Mouse (Mus musculus) kidney, adult 18-20 months (tissue): Measurements from ENCODE around the gene Vps18.

Experiments used
- DNase-seq: peaks from one replicate; pipeline ENCODE4 v3.0.0; 2021

Gene Vps18

DNA sequence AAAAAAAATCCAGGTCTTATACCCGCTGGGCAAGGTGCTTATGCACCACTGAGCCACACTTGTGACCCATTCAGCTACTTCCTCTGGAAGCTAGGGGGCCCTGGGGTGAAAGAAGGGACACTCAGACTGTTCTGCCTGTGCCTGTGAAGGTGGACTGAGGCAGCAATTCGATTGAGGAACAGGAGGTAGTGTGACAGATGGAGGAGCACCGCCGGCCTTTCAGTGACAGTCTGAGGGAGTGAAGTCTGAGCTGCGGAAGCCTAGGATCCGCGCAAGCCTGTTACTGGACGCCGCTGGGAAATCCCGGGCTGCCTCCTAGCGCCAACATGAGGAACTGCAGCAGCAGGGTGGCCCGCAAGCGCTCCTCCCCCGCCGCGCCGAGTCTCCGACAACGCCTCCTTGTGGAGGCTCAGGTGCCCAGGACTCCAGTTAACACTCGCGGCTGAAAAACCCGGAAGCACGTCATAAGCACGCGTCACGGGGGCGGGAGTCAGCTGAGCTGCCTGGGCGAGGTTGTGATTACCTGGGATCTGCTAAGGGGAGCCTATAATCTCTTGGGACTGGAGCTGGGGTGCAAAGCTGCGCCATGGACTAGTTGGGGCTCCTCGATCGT, at the start of gene Vps18:
Gene Vps18 (plus strand): TSS at position 471 of the 613 bp plus-strand sequence.
- DNase-seq, result peak; percentile 98

DNA sequence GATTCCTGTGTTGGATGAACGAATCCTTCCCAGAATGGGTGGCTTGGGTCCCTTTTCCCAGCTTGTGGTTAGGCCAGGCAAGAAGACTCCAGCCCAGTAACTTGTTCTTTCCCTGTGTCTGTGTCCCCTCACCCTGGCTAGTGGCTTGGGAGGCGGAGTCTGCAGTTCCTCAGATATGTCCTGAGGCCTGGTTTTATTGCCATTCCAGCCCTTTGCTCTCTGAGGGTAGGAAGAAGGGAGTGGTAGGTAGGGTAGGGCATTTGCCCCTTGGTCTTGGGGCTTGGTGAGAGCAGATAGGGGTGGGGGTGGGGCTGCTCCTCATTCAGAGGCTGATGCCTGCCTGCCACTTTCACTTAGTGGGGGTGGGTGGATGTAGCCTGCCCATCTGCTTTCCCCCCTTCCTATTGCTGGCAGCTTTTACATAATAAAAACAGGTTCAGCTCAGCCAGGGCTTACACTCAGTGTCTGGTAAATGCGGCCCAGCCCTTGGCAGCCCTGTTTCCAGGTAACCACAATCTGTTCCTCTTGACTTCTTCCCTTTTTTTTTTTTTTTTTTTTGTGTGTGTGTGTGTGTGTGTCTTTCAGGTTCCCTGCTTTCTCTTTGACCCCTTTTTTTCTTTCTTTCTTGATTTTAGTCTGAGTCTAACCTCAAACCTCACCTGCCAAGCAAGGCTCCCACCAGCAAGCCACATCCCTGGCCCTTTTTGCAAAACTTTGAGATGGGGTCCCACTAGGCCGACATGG, 48.3 kb upstream of the Vps18 start:
- peak; percentile 23 for DNase-seq

DNA sequence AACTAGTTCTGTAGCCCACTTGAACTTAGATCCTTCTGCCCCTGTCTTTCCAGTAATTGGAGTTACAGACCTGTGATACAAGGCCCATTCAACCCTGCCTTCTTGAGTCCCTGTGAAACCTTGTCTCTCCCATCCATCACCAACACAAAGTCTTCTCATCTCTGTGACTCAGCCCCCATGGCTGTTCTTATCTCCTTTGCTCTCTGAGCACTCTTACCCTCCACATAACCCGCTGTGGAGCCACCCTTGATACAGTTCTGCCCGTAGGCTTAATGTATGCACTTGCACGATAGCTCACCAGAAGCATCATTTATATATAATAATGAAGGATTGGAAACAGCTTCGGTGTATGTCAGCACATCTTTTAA, 47.7 kb upstream of the Vps18 start:
- DNase-seq, result no peak

DNA sequence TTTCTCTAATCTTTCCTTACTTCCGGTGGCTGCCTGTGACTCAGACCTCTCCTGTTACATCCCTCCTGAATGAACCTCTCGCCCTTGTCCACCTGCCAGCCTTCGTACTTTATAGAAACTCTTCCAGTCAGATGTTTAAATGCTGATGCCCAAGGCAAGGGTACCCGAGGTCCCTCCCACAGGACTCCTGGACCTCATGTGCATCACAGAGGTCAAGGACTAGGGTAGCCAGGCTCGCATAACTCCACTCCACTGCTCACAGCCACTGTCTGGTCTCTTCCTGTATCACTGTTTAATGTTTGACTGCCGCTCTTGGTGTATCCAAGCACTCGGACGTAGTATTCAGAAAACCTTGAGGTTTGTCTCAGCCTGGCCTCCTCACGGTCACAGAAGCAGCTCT, 46.0 kb upstream of the Vps18 start:
- peak; percentile 53 for DNase-seq

DNA sequence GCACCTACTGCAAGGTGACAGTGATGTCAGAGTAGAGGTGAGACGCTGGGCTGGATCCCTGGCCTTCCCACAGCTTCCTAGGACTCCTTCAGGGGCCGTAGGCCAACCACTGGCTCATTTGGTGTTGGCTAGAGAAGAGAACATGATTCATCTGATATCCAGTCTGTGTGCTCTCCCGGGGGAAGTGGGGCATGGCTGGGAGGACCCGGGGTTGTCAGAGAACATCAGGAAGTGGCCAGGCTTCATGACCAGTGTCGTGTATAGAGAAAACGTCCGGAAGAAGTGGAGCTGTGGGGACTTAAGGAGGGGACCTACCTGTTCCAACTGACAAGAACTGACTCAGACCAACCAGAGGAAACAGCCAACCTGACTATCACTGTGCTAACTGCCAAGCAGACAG, 43.3 kb upstream of the Vps18 start:
- DNase-seq, result no peak

DNA sequence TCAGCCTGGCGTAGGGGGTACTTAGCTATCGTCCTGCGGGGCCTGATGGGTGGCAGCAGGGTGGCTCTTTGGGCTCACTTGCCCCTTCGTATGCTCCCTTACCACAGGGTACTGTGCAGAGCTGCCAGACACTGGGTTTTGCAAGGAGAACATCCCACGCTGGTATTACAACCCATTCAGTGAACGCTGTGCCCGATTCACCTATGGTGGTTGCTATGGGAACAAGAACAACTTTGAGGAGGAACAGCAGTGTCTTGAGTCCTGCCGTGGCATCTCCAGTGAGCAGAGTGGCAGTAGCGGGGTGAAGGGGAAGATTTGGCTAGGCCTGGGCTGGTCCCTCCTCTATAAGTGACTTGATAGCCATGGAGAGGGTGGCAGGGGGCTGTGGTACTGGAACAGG, 40.6 kb upstream of the Vps18 start:
- no peak for DNase-seq

DNA sequence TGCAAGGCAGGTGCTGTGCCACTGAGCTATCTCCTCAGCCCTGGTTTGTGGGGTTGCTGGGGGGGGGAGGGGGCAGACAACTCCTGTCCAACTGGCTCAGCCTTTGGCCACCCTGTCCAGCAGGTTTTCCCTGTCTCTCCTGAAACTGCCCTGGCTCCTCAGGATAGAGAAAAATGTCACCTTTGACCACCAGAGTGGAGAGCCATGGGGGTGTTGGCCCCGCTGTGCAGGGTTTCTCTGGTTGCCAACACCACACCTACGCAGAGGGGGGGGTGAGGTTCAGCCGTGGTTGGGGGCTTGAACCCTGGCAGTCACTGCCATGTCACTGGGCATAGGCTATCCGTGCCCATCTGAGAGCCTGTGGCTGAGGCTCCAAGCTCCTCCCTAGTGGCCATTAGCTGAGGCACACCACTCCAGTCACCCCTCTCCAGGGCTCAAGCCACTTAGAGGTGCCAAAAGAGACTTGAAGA, 38.9 kb upstream of the Vps18 start:
- peak; percentile 40 for DNase-seq

DNA sequence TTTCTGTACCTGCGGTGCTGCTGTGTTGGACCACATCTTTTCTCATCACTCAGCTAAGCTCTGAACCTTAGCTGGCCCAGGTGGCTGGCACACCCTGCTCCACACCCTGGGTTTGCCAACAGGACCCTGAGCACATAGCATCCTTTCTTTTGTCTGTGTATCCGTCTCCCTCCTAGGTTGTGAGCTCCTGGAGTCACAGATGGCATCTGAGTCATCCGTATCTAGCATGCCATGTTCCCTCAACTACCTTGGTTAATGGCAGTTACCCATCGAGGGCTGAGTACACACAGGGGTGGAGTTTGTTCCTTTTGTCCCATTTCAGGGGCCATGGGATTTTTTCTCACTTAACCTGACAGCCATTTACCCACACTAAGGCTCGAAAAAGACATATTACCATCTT, 38.2 kb upstream of the Vps18 start:
- no peak for DNase-seq

DNA sequence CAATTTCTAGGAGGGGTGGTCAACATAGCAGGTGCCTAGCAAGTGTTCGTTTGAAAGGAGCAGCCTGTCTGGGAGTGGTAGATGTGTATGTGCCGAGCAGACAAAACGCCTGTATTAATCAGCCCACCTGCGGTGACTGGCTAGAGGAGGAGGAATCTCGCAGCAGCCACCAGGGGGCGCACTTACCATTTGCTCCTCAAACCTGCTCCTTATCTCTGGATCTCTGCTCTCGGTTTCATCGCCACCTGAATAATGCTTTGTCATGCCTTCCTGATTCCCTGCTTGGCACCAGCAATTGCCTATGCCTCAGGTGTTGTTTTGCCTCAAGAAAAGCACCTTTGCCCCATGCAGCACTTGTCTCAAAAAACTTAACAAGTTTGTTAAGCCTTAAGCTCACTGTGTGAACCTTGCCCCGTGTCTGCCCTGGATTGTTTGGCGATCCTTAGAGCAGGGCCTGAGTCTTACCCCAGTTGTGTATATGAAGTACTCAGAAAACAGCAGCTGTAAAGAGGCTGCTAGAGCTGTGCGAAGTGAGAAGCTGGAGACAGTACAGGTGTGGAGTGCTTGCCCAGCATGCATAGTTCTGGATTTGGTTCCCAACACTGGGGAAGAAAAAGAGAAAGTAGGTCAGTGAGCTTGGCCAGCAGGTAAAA, 37.6 kb upstream of the Vps18 start:
- DNase-seq, result peak; percentile 87

DNA sequence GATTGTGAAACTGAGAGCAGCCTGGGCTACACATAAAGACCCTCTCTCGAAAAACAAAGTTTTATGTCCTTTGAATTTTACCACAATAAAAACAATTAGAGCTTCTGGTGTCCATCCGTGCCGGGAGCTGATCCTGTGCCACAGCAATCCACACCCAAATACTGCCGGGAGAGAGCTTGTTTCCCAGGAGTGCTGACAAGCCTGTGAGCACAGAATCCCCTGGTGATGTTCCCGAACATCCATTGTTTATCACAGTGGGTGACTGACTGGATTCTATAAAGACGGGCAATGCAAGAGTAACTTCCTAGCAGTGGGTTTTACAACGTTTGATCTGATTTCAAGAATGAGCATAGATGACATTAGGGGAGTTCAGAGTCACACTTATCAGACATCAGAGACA, 33.6 kb upstream of the Vps18 start:
- DNase-seq, result no peak

DNA sequence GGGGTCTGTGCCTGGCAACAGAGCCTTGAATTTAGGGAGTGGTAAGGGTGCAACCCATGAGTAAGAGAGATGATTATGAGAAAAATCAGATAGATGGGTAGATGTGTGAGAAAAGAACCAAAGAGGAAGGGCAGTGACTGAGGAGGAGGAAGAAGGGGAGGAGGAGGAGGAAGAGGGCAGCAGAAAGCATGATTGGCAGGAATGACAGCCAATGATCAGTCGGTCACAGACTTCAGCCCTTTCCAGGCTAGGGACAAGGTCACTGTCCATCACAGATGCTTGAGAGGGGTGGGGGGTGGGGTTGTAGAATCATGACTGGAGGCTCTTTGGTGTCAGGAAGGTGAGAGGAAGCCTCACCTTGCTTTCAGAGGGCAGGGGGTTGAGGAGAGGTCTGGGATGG, 28.0 kb upstream of the Vps18 start:
- no peak for DNase-seq

DNA sequence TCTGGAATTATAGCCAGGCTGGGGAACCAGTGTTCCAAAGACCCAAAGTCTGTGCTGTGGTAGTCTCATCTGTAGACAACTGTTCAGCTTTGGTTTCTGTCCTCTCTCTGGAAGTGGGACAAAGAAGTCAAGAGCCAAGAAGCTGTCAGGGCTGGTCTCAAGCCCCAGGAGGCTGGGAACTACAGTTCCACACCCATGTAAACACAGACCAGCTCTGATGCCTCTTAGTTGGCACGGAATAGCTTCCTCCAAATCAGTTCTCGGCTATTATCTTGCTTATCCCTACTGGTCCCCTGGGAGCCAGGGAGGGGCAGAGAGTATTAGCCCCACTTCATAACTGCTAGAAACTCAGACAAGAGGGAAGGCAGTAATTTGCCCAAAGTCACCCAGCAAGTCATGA, 27.2 kb upstream of the Vps18 start:
- no peak for DNase-seq

DNA sequence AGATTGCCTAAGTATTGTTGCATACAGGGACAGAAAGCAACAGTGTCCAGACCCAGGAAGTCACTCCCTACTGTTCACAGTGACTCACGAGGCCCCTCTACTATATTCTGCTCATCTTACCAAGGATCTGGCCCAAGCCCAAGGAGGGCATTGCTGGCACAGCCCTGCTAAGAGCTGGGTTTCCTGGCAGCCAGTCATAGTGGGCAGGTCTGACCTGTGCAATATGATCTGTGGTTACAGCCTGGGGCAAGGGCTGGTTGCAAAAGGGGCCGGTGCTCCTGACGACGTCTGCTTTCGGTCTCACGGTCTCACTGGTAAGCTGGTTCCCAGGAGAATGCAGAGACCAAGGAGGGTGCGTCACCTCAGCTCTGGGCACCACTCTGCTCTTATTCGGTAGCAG, 25.6 kb upstream of the Vps18 start:
- peak; percentile 79 for DNase-seq

DNA sequence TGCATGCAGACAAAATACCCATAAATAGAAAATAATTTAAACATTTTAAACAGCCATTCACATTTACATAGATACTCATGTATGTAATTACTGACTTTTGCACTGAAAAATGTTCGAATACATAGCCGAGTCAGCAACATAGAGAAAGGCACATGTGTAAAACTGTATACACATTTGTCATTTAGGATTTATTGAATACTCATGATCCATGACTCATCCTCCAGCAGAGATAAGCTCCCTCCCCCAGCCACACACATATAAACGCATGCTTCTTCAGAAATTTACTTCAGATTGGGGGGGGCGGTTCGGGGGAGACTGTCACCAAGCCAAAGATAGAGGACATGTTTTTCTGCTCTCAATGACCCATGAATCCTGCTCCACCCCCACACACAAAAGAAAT, 24.7 kb upstream of the Vps18 start:
- DNase-seq, result no peak

DNA sequence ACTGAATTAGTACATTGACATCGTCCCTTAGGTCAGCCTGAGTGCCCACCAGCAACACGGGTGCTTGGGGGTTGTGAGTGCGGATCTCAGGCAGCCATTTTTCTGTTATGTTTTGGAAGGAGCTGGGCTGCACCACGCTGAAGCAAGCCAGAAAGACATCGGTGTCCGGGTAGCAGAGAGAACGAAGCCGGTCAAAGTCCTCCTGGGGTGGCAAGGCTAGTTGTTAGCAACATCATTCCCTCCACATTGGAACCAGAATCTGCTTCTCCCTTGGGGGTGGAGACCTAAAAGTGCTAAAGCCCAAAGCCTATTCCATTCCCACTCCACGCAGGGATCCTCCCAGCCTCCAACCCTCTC, 18.3 kb upstream of the Vps18 start:
- peak; percentile 32 for DNase-seq

DNA sequence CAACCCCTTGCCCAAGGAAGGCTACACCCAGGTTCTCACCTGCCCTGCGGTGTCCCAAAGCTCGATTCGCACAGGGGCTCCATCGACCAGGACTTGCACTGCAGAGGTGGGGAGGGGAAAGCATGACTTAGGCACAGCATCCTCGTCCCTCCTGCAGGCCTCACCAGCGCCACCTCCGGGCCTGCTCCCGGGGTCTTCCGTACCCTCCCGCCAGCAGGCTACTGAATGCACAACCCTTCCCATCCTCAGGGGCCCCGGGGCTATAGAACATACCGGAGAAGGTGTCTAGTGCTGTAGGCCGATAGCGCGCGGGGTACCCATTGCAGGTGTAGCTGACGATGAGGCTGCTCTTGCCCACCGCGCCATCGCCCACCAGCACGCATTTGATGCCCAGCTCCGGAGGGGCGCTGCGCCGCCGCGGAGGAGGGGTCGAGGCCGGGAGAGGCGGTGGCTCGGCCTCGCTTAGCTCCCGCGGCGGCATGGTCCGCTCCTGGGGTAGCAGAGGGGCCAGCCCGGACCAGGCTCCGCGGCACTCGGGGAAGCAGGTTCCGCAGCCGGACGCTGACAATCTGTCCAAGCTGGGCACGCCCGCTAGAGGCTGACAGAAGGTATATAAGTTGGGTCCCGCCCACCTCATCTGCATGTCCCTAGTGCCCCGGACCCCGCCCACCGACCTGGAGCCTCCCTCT, 17.8 kb upstream of the Vps18 start, which contains the start of gene Rhov:
Gene Rhov (minus strand): TSS at position 630 of the 689 bp plus-strand sequence.
- DNase-seq, result peak; percentile 72

DNA sequence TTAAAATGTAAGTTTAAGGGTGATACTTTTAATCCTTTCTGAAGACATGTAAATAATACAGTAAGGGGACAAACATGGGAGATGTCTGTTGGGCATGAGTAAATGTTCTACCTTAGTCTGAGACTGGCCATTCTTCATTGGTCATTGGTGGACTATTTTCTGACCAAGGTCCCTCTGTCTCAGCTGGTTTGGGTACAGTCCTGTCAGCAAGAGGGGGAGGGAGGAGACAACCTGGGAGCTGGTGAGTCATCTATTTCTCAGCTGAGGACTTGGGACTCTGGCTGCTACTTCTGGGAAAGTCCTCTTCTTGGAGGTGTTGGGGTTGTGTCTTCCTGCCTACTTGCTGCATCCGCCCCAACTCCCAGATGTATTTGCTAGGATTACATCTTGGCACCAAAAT, 14.4 kb upstream of the Vps18 start:
- DNase-seq, result no peak

DNA sequence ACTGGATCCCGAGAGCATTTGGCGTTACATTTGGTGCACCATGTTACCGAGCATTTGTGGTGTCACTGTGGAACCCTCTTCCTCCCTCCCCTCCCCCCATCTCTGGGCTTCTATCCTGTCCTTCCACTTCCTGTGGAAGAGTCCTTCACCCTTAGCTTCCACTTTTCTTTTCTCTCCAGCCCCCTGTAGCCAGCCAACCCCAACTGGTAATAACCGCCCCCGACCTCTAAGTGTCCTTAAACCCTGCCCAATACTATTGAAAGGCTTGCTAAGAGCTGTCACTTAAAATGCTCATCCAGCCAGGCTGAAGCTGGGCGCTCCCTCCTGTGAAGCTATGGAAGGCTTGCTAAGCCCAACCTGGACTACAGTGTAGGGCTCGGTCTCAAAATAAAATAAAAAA, 11.6 kb upstream of the Vps18 start:
- DNase-seq, result no peak

DNA sequence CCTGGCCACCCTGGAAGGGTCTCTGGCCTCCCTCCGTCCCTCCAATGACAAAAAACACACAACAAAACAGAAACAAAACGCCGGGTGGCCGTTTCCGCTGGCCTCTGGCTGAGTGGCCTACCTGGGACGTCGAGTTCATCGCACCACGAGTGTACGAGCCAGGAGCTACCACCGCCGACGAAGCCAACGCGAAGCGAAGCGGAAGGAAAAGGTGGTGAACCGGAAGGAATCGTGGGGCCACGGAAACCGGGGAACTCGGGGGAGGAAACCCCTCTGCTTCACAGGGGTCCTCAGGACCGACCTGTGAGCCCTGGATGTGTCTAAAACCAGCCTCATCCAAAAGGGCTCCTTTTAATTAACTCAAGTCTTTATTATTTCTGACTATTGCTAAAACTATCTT, 10.7 kb upstream of the Vps18 start:
- DNase-seq, result no peak

DNA sequence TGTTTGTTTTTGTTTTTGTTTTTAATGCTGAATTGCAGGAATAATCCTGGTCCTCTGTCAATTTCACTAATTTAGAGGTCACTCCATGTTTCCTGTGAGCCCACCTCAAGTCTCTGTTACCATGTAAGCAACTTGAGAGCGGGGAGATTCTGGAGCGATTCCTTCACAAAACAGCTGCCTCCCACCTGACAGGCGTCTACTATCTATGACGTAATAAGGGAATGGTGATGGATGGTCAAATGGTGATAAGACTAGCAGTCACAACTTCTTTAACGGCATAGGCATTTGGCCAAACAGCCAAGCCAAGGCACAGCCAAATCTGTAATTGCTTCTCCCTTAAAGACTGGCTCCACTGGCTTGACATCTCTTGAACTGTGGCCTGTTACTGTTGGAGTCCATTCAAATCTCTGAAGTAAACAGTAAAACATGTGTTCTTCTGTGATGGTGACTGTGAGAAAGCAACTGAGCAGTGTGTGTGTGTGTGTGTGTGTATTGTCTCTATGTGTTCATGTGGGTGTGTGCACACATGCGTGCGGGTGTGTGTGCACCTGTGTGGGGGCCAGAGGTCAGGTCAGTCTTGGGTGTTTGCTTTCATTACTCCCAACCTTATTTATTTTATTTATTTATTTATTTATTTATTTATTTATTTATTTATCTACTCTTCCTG, 6.5 kb upstream of the Vps18 start:
- DNase-seq, result no peak

DNA sequence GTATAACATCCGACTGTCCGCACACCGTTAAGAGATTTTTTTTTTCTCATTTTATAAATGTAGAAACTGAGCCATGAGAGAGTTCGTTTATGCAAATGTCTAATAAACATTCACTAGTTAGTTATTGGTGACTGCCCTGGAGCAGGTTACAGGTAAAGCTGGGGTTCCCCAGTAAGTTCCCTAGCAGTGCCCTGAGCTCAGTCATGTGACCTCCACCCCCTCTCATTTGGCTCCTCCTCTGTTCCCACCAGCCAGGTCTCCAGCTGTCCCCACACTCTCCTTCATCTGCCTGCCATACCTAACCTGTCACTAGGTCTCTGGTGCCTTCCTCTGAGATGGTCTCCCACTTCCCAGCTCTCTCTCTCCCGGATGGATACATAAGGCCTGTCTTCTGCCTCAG, 1.2 kb upstream of the Vps18 start:
- no peak for DNase-seq

DNA sequence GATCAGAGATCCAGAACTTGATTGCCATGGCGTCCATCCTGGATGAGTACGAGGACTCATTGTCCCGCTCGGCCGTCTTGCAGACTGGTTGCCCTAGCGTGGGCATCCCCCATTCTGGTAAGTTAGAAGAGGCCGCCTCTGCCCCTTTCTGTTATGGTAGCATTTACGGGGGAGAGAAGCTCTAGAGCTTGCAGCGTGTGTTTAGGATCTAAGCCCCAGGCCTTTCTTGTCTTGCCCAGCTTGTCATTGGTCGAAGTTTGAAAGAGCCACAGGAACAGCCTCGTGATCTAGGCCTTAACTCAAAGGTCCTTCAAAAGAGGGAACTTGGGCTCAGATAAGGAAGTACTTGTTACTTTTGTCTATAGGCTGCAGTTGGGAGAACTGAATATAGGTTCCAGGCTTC, 475 bp downstream of the Vps18 start:
- DNase-seq, result no peak

DNA sequence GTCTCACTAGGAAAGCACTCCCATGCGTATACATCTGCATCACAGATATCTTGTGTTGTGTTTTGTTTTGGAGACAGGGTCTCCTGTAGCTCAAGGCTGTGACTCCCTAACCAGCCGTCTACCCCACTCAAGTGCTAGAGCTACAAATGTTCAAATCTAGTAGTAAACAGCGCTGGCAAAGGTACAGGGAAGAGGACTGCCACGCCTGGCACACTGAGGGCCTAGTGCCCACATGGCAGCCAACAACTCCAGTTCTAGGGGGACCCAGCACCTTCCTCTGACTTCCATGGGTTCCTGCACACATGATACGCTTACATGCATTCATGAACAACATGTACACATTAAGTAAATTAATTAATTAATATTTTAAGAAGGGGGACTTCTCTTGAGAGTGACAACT, 3.7 kb downstream of the Vps18 start:
- no peak for DNase-seq
